Mouse (Mus musculus): ENCODE data around the gene Atg7. TPM values are rescaled to one million over a fixed set of nuclear protein-coding genes. Genes with fewer than 3 reads are reported as not detected.
"Not testable (repeated sequence)": the region's sequence is repeated elsewhere in the genome, so short reads cannot be mapped to it uniquely, and the experiment has no call there.

The Atg7 gene
- 10 to 100 TPM; 38.8 to 39.8 TPM for total RNA-seq (2021)
- 20.1 and 23.2 TPM in 2 replicates for polyA plus RNA-seq (2012; rRNA removed)
- long read RNA-seq, transcript Atg7-201 (19 exons, 3,761 nt), result major isoform, 13 of 21 reads
- long read RNA-seq, partial matches to known transcripts, result 2 of 21 reads
- long read RNA-seq, other reads (novel, unspliced or antisense), result 5 of 21 reads

GRCm38 (mm10) chr6:114642601-114643528 is at the start of gene Atg7:
Atg7 (plus strand) TSS chr6:114643097.
- DNase-seq, result peak; percentile 93

- DNase-seq, result peak; percentile 64
These were observed 28.8 kb upstream of the Atg7 start for GRCm38 (mm10) chr6:114614076-114614475.

GRCm38 (mm10) chr6:114633886-114634285 is 9.0 kb upstream of the Atg7 start:
- DNase-seq, result not testable (repeated sequence)

- no peak for DNase-seq
These were observed 819 bp downstream of the Atg7 start for GRCm38 (mm10) chr6:114643716-114644115.

GRCm38 (mm10) chr6:114644531-114644930 is 1.6 kb downstream of the Atg7 start:
- peak; percentile 12 for DNase-seq

GRCm38 (mm10) chr6:114646201-114646600 is 3.3 kb downstream of the Atg7 start:
- no peak for DNase-seq

GRCm38 (mm10) chr6:114647011-114647410 is 4.1 kb downstream of the Atg7 start:
- no peak for DNase-seq

GRCm38 (mm10) chr6:114648352-114649030 is 5.6 kb downstream of the Atg7 start:
- DNase-seq, result no peak

- DNase-seq, result no peak
These were observed 9.3 kb downstream of the Atg7 start for GRCm38 (mm10) chr6:114652209-114652608.

GRCm38 (mm10) chr6:114656826-114657600 is 14.1 kb downstream of the Atg7 start:
- DNase-seq, result no peak

- no peak for DNase-seq
These were observed 14.9 kb downstream of the Atg7 start for GRCm38 (mm10) chr6:114657807-114658206.

- DNase-seq, result no peak
These were observed 16.5 kb downstream of the Atg7 start for GRCm38 (mm10) chr6:114659278-114659991.

- DNase-seq, result peak; percentile 31
These were observed 17.3 kb downstream of the Atg7 start for GRCm38 (mm10) chr6:114659992-114660800.

- no peak for DNase-seq
These were observed 20.8 kb downstream of the Atg7 start for GRCm38 (mm10) chr6:114663707-114664106.

GRCm38 (mm10) chr6:114664716-114665115 is 21.8 kb downstream of the Atg7 start:
- no peak for DNase-seq

- DNase-seq, result no peak
These were observed 24.6 kb downstream of the Atg7 start for GRCm38 (mm10) chr6:114667518-114667917.

GRCm38 (mm10) chr6:114674771-114675170 is 31.9 kb downstream of the Atg7 start:
- no peak for DNase-seq

- peak; percentile 46 for DNase-seq
These were observed 33.2 kb downstream of the Atg7 start for GRCm38 (mm10) chr6:114676091-114676490.

- DNase-seq, result no peak
These were observed 39.3 kb downstream of the Atg7 start for GRCm38 (mm10) chr6:114682092-114682711.

GRCm38 (mm10) chr6:114683741-114684140 is 40.8 kb downstream of the Atg7 start:
- no peak for DNase-seq
